Mouse (Mus musculus): ENCODE data around the gene Prg4. TPM values are rescaled to one million over a fixed set of nuclear protein-coding genes. Genes with fewer than 3 reads are reported as not detected.

Gene Prg4
- polyA plus RNA-seq, 1 experiment from 2014 or later = 0.95 TPM

DNA sequence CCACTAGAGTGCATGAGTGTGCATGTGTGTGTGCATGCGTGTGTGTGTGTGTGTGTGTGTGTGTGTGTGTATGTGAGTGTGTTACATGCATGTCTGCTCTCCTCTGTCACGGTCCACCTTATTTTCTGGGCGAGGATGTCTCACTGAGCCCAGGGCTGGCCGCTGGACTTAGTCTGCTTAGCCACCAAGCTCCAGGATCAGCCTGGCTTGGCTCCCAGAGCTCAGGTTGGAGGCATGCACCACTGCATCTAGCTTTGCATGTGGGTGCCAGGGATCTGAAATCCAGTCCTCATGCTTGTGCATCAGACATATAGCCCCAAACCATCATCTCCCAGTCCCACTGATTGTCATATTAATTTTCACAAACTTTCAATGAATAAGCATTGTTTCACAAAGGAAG, 2.3 kb downstream of the Prg4 start:
- H3K27me3 ChIP-seq (replicated peaks) = no peaks in the 10 kb centered on the region
- WGBS = 91% methylated on average over 4 of the region's 4 CpGs
- no peak overlapping the region for H3K9ac ChIP-seq (replicated peaks)
- no peak overlapping the region for H3K4me2 ChIP-seq
- no peak for ATAC-seq (ENCODE audit: low FRiP score)
- no peak overlapping the region for H3K4me3 ChIP-seq (replicated peaks)
- H3K4me1 ChIP-seq = no peaks in the 10 kb centered on the region
- no peak overlapping the region for H3K27ac ChIP-seq (replicated peaks)
- H3K36me3 ChIP-seq = no peaks in the 10 kb centered on the region
- H3K9me3 ChIP-seq (replicated peaks) = no peaks in the 10 kb centered on the region

- WGBS = 84% methylated on average over 5 of the region's 5 CpGs
- H3K36me3 ChIP-seq = no peaks in the 10 kb centered on the region
- H3K4me3 ChIP-seq (replicated peaks) = no peak overlapping the region
- H3K4me1 ChIP-seq = no peaks in the 10 kb centered on the region
- H3K9ac ChIP-seq (replicated peaks) = no peak overlapping the region
- H3K27me3 ChIP-seq (replicated peaks) = no peaks in the 10 kb centered on the region
- no peaks in the 10 kb centered on the region for H3K9me3 ChIP-seq (replicated peaks)
- ATAC-seq (ENCODE audit: low FRiP score) = no peak
- no peak overlapping the region for H3K27ac ChIP-seq (replicated peaks)
- H3K4me2 ChIP-seq = no peak overlapping the region
Observed at GRCm38 (mm10) chr1:150463068-150463467, 2.9 kb downstream of the Prg4 start.

- H3K36me3 ChIP-seq = no peaks in the 10 kb centered on the region
- H3K9me3 ChIP-seq (replicated peaks) = no peaks in the 10 kb centered on the region
- no peak for ATAC-seq (ENCODE audit: low FRiP score)
- H3K9ac ChIP-seq (replicated peaks) = no peak overlapping the region
- H3K4me1 ChIP-seq = no peaks in the 10 kb centered on the region
- H3K4me3 ChIP-seq (replicated peaks) = no peak overlapping the region
- no peak overlapping the region for H3K4me2 ChIP-seq
- H3K27ac ChIP-seq (replicated peaks) = no peak overlapping the region
- H3K27me3 ChIP-seq (replicated peaks) = no peaks in the 10 kb centered on the region
- WGBS = 80% methylated on average over 7 of the region's 7 CpGs
Observed at GRCm38 (mm10) chr1:150460595-150460994, 5.4 kb downstream of the Prg4 start.

DNA sequence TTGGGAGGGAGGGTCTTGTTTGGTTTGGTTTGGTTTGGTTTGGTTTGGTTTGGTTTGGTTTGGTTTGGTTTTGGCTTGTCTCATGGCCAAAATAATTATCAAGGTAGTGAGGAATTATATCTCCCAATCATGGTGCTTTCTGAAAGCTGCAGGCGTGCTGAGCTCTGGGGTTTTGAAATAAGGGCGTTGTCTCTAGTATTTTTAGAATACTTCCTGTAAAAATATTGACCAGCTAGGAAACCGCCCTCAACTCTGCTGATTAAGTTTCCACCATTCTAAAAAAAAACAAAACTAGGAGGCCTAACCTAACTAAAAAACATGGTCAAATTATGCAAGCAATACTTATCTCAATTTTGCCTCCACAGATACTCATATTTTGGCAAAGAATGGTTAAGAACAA, 6.4 kb downstream of the Prg4 start:
- no peak overlapping the region for H3K27ac ChIP-seq (replicated peaks)
- no peak overlapping the region for H3K4me3 ChIP-seq (replicated peaks)
- H3K9me3 ChIP-seq (replicated peaks) = no peaks in the 10 kb centered on the region
- no peak overlapping the region for H3K4me2 ChIP-seq
- H3K27me3 ChIP-seq (replicated peaks) = no peaks in the 10 kb centered on the region
- no peaks in the 10 kb centered on the region for H3K4me1 ChIP-seq
- no peak overlapping the region for H3K9ac ChIP-seq (replicated peaks)
- no peaks in the 10 kb centered on the region for H3K36me3 ChIP-seq
- 80% methylated on average over 3 of the region's 3 CpGs for WGBS
- no peak for ATAC-seq (ENCODE audit: low FRiP score)

DNA sequence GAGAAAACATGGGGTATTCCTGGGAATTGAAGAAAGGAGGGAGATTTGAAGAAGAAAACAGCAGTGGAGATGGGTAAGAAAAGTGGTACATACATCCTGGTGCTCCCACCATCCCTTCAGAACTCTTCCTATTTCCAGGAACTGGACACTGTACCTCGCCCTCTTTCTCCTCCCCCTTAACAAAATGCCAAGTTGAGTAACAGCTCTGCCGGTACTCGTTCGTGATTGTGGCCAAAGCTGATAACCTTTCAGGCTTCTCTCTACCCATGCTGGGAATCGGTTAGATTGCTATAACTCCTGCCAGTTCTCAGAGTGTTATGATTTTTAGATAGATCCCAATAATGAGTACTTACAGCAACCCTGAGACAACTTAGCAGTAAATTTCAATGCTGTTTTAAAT, 7.0 kb downstream of the Prg4 start:
- no peak overlapping the region for H3K9ac ChIP-seq (replicated peaks)
- ATAC-seq (ENCODE audit: low FRiP score) = no peak
- H3K4me2 ChIP-seq = no peak overlapping the region
- no peaks in the 10 kb centered on the region for H3K27me3 ChIP-seq (replicated peaks)
- no peak overlapping the region for H3K27ac ChIP-seq (replicated peaks)
- H3K36me3 ChIP-seq = no peaks in the 10 kb centered on the region
- H3K4me3 ChIP-seq (replicated peaks) = no peak overlapping the region
- no peaks in the 10 kb centered on the region for H3K9me3 ChIP-seq (replicated peaks)
- WGBS = 95% methylated on average over 5 of the region's 5 CpGs
- H3K4me1 ChIP-seq = no peaks in the 10 kb centered on the region

DNA sequence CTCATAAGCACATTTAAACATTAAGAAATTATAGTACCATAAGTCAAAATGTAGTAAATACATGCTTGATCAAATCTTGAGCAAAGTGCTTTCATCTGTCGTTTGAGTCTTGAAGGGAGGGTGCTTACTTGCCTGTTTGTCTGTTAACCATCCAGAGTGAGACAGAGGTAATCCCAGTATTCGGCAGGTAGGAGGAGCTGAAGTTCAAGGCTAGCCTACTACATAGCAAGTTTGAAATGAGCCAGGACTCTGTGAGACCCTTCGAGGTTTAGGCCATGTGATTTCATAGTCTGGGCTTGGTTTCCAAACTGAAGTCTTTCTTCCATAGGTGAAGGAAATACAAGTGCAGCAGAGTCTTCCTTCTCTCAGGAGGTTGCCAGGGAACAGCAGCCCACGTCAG, 24.2 kb downstream of the Prg4 start:
- Histone ChIP-seq H3K4me3 (replicated peaks) (no peak overlapping the region), H3K27ac (replicated peaks) (no peak overlapping the region), H3K9me3 (replicated peaks) (no peaks in the 10 kb centered on the region), H3K27me3 (replicated peaks) (no peaks in the 10 kb centered on the region), H3K9ac (replicated peaks) (no peak overlapping the region), H3K36me3 (peaks cover 57% of the 10 kb centered on the region), H3K4me1 (no peaks in the 10 kb centered on the region), H3K4me2 (no peak overlapping the region)
- no peak for ATAC-seq (ENCODE audit: low FRiP score)
- WGBS = 83% methylated on average over 4 of the region's 4 CpGs

GRCm38 (mm10) chr1:150438641-150439040, 27.3 kb downstream of the Prg4 start:
- 90% methylated on average over 3 of the region's 3 CpGs for WGBS
- ATAC-seq (ENCODE audit: low FRiP score) = no peak
- Histone ChIP-seq H3K27me3 (replicated peaks) (no peaks in the 10 kb centered on the region), H3K4me1 (no peaks in the 10 kb centered on the region), H3K4me3 (replicated peaks) (no peak overlapping the region), H3K27ac (replicated peaks) (no peak overlapping the region), H3K9me3 (replicated peaks) (no peaks in the 10 kb centered on the region), H3K36me3 (peaks cover 61% of the 10 kb centered on the region), H3K4me2 (no peak overlapping the region), H3K9ac (replicated peaks) (no peak overlapping the region)

DNA sequence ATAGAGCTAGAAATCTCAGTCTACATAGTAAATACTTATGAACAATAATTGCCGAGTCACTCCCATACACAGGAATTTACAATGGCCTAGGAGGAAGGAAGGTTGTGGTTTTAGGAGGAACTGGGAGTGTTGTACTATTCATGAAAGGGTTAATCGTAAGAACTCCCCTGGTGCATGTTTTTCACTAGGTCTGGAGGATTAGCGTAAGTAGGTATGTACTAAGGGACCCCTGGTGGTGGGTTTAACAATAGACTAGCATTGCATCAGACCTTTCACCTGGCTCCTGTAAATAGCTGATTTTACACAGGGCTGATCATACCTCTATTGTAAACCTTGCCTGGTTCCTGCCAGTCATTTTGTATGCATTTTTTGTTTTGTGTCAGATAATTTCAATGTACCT, 39.7 kb downstream of the Prg4 start:
- WGBS = 70% methylated on average over 3 of the region's 3 CpGs
- Histone ChIP-seq H3K27me3 (replicated peaks) (no peaks in the 10 kb centered on the region), H3K9me3 (replicated peaks) (no peaks in the 10 kb centered on the region), H3K4me2 (no peak overlapping the region), H3K9ac (replicated peaks) (no peak overlapping the region), H3K4me1 (no peaks in the 10 kb centered on the region), H3K4me3 (replicated peaks) (no peak overlapping the region), H3K27ac (replicated peaks) (no peak overlapping the region), H3K36me3 (peaks cover 82% of the 10 kb centered on the region)
- no peak for ATAC-seq (ENCODE audit: low FRiP score)

GRCm38 (mm10) chr1:150425665-150426064, 40.3 kb downstream of the Prg4 start:
- H3K27me3 ChIP-seq (replicated peaks) = no peaks in the 10 kb centered on the region
- ATAC-seq (ENCODE audit: low FRiP score) = no peak
- H3K4me1 ChIP-seq = no peaks in the 10 kb centered on the region
- H3K36me3 ChIP-seq = peaks cover 78% of the 10 kb centered on the region
- H3K9ac ChIP-seq (replicated peaks) = no peak overlapping the region
- no peak overlapping the region for H3K4me2 ChIP-seq
- no peak overlapping the region for H3K4me3 ChIP-seq (replicated peaks)
- 94% methylated on average over 9 of the region's 9 CpGs for WGBS
- H3K9me3 ChIP-seq (replicated peaks) = no peaks in the 10 kb centered on the region
- H3K27ac ChIP-seq (replicated peaks) = no peak overlapping the region

DNA sequence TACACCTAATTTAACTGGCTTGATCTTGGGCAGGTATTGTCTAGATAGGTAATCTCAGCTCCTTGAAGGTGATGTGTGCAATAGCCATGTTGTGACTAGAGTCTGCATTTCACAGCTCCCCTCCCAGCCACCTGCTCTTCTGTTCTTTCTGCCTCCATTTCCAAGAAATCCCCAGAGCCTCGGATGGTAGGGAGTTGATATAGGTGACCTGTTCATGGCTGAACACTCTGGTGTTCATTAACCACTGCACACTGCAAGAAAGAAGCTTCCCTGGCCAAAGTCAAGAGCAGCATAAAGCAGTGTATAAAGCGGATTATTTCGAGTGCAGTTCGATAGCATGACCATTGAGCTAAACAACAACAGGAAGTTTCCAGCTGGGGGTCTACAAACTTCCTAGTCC, 47.5 kb downstream of the Prg4 start:
- H3K36me3 ChIP-seq = peaks cover 70% of the 10 kb centered on the region
- no peaks in the 10 kb centered on the region for H3K4me1 ChIP-seq
- H3K4me3 ChIP-seq (replicated peaks) = no peak overlapping the region
- no peaks in the 10 kb centered on the region for H3K27me3 ChIP-seq (replicated peaks)
- no peak overlapping the region for H3K4me2 ChIP-seq
- no peak for ATAC-seq (ENCODE audit: low FRiP score)
- no peak overlapping the region for H3K9ac ChIP-seq (replicated peaks)
- no peaks in the 10 kb centered on the region for H3K9me3 ChIP-seq (replicated peaks)
- WGBS = 94% methylated on average over 4 of the region's 4 CpGs
- H3K27ac ChIP-seq (replicated peaks) = no peak overlapping the region

GRCm38 (mm10) chr1:150416006-150416405, 50.0 kb downstream of the Prg4 start:
- Histone ChIP-seq H3K27ac (replicated peaks) (no peak overlapping the region), H3K4me1 (no peaks in the 10 kb centered on the region), H3K4me2 (no peak overlapping the region), H3K4me3 (replicated peaks) (no peak overlapping the region), H3K9ac (replicated peaks) (no peak overlapping the region), H3K36me3 (peaks cover 70% of the 10 kb centered on the region), H3K27me3 (replicated peaks) (no peaks in the 10 kb centered on the region), H3K9me3 (replicated peaks) (no peaks in the 10 kb centered on the region)
- WGBS = 96% methylated on average over 3 of the region's 3 CpGs
- no peak for ATAC-seq (ENCODE audit: low FRiP score)

- no peak overlapping the region for H3K27ac ChIP-seq (replicated peaks)
- peaks cover 67% of the 10 kb centered on the region for H3K36me3 ChIP-seq
- WGBS = 99% methylated on average over 6 of the region's 6 CpGs
- H3K4me1 ChIP-seq = no peaks in the 10 kb centered on the region
- no peak overlapping the region for H3K4me3 ChIP-seq (replicated peaks)
- no peak overlapping the region for H3K4me2 ChIP-seq
- no peaks in the 10 kb centered on the region for H3K9me3 ChIP-seq (replicated peaks)
- no peaks in the 10 kb centered on the region for H3K27me3 ChIP-seq (replicated peaks)
- no peak for ATAC-seq (ENCODE audit: low FRiP score)
- no peak overlapping the region for H3K9ac ChIP-seq (replicated peaks)
Observed at GRCm38 (mm10) chr1:150409996-150410395, 56.0 kb downstream of the Prg4 start.

DNA sequence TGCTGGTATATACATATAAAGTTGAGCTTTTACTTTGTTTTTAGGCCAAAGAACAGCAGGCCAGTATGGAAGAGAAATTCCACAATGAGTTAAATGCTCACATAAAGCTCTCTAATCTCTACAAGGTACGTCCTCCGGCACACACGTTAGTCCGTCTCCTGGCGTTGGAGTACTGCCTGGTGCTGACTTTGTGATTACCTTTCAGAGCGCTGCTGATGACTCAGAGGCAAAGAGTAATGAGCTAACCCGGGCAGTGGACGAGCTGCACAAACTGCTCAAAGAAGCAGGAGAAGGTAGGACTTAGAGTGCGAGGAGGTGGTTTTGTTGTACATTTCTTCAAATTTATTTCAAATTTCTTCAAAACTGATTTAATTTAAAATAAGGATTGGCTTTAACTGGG, 58.7 kb downstream of the Prg4 start:
- WGBS = 95% methylated on average over 9 of the region's 9 CpGs
- Histone ChIP-seq H3K27me3 (replicated peaks) (no peaks in the 10 kb centered on the region), H3K36me3 (peaks cover 63% of the 10 kb centered on the region)

More for the DNA sequence above, 58.7 kb downstream of the Prg4 start:
- no peak overlapping the region for H3K4me2 ChIP-seq
- H3K4me3 ChIP-seq (replicated peaks) = no peak overlapping the region
- ATAC-seq (ENCODE audit: low FRiP score) = no peak
- H3K9me3 ChIP-seq (replicated peaks) = no peaks in the 10 kb centered on the region
- H3K27ac ChIP-seq (replicated peaks) = no peak overlapping the region
- H3K4me1 ChIP-seq = no peaks in the 10 kb centered on the region
- H3K9ac ChIP-seq (replicated peaks) = no peak overlapping the region

Measured in neural tube, embryonic 15.5 days (tissue).